Mouse (Mus musculus): ENCODE data around the gene Runx3. TPM values are rescaled to one million over a fixed set of nuclear protein-coding genes. Genes with fewer than 3 reads are reported as not detected.

The Runx3 gene
- total RNA-seq, 2 experiments from 2014 or later = not detected

GRCm38 (mm10) chr4:135148660-135149059 is 28.2 kb downstream of the Runx3 start:
- no peak for DNase-seq (ENCODE audit: extremely low spot score in 1 of 2, low spot score in 1 of 2)

GRCm38 (mm10) chr4:135150031-135150801 is 29.8 kb downstream of the Runx3 start:
- DNase-seq (ENCODE audit: extremely low spot score in 1 of 2, low spot score in 1 of 2) = peak; percentile 23 to 65

GRCm38 (mm10) chr4:135151111-135151987 is 30.9 kb downstream of the Runx3 start:
- DNase-seq (ENCODE audit: extremely low spot score in 1 of 2, low spot score in 1 of 2) = peak in 1 of 2 experiments; percentile 24

- no peak for DNase-seq (ENCODE audit: extremely low spot score in 1 of 2, low spot score in 1 of 2)
Observed at GRCm38 (mm10) chr4:135151988-135152594, 31.6 kb downstream of the Runx3 start.

GRCm38 (mm10) chr4:135152834-135153259 is 32.4 kb downstream of the Runx3 start:
- DNase-seq (ENCODE audit: extremely low spot score in 1 of 2, low spot score in 1 of 2) = no peak

GRCm38 (mm10) chr4:135153260-135154088 is 33.0 kb downstream of the Runx3 start:
- DNase-seq (ENCODE audit: extremely low spot score in 1 of 2, low spot score in 1 of 2) = peak in 1 of 2 experiments; percentile 22

GRCm38 (mm10) chr4:135154089-135154949 is 33.9 kb downstream of the Runx3 start:
- no peak for DNase-seq (ENCODE audit: extremely low spot score in 1 of 2, low spot score in 1 of 2)

GRCm38 (mm10) chr4:135155106-135155800 is 34.8 kb downstream of the Runx3 start:
- DNase-seq (ENCODE audit: extremely low spot score in 1 of 2, low spot score in 1 of 2) = no peak

- no peak for DNase-seq (ENCODE audit: extremely low spot score in 1 of 2, low spot score in 1 of 2)
Observed at GRCm38 (mm10) chr4:135155805-135156469, 35.5 kb downstream of the Runx3 start.

GRCm38 (mm10) chr4:135156531-135156930 is 36.1 kb downstream of the Runx3 start:
- DNase-seq (ENCODE audit: extremely low spot score in 1 of 2, low spot score in 1 of 2) = no peak

GRCm38 (mm10) chr4:135157329-135157728 is 36.9 kb downstream of the Runx3 start:
- no peak for DNase-seq (ENCODE audit: extremely low spot score in 1 of 2, low spot score in 1 of 2)

- DNase-seq (ENCODE audit: extremely low spot score in 1 of 2, low spot score in 1 of 2) = no peak
Observed at GRCm38 (mm10) chr4:135158724-135159409, 38.4 kb downstream of the Runx3 start.

- DNase-seq (ENCODE audit: extremely low spot score in 1 of 2, low spot score in 1 of 2) = no peak
Observed at GRCm38 (mm10) chr4:135159663-135160062, 39.2 kb downstream of the Runx3 start.

GRCm38 (mm10) chr4:135160168-135160567 is 39.7 kb downstream of the Runx3 start:
- DNase-seq (ENCODE audit: extremely low spot score in 1 of 2, low spot score in 1 of 2) = no peak

GRCm38 (mm10) chr4:135161441-135161840 is 41.0 kb downstream of the Runx3 start:
- DNase-seq (ENCODE audit: extremely low spot score in 1 of 2, low spot score in 1 of 2) = no peak

- no peak for DNase-seq (ENCODE audit: extremely low spot score in 1 of 2, low spot score in 1 of 2)
Observed at GRCm38 (mm10) chr4:135165761-135166160, 45.3 kb downstream of the Runx3 start.

Measured in layer of hippocampus, postnatal 25 days (tissue).